16 mouse cellular contexts compared by ENCODE assay signal in genomic region chr7:115903368-115903767, GRCm38 (mm10).
DNase-seq lines count a peak whose midpoint lies in the region; ATAC-seq lines count a peak whose summit lies in the region.
"Had no signal": no experiment of that assay in that cellular context is flagged by ENCODE, and none has a peak within 500 bp of the region (broad histone marks: within the 10 kb centered on the region; RNA-seq: fewer than 3 reads in every experiment).

No protein-coding gene starts in this region.

- ATAC-seq in midbrain, embryonic 12.5 days (ENCODE audit: low FRiP score, low read depth) = 0 out of 2 replicates have a peak, but pooled peaks have one; percentile 41
- no peak for ATAC-seq in midbrain, embryonic 16.5 days
- ATAC-seq in neural tube, embryonic 12.5 days (ENCODE audit: low FRiP score, low read depth) = 0 out of 2 replicates have a peak, but pooled peaks have one; percentile 37
- no peak for ATAC-seq in megakaryocyte progenitor cell, adult 5-6 weeks (replicated peaks; ENCODE audit: poor library complexity)
- ATAC-seq: inflammation-experienced regulatory T-cells, adult 6 months; lung, postnatal 0 days had no signal

- H3K9ac ChIP-seq in midbrain, embryonic 12.5 days (replicated peaks) = no peak overlapping the region
- H3K9ac ChIP-seq in midbrain, embryonic 16.5 days (ENCODE audit: low read depth, low read length) = no peak overlapping the region
- H3K9ac ChIP-seq in neural tube, embryonic 12.5 days = no peak overlapping the region

- no peak overlapping the region for H3K4me3 ChIP-seq in midbrain, embryonic 12.5 days
- no peak overlapping the region for H3K4me3 ChIP-seq in midbrain, embryonic 16.5 days (ENCODE audit: low read depth, low read length)
- no peak overlapping the region for H3K4me3 ChIP-seq in neural tube, embryonic 12.5 days
- H3K4me3 ChIP-seq: heart, adult 2 months had no signal

- H3K9me3 ChIP-seq in midbrain, embryonic 12.5 days = no peaks in the 10 kb centered on the region
- no peaks in the 10 kb centered on the region for H3K9me3 ChIP-seq in midbrain, embryonic 16.5 days (replicated peaks; ENCODE audit: control insufficient read depth, low read length, poor library complexity, severe bottlenecking)
- no peaks in the 10 kb centered on the region for H3K9me3 ChIP-seq in neural tube, embryonic 12.5 days

- peaks cover 21% of the 10 kb centered on the region for H3K4me1 ChIP-seq in midbrain, embryonic 12.5 days
- H3K4me1 ChIP-seq in midbrain, embryonic 16.5 days (ENCODE audit: control insufficient read depth, insufficient read depth, low read length) = peaks cover 8% of the 10 kb centered on the region; the same call in 1 of the 2 replicates
- H3K4me1 ChIP-seq in neural tube, embryonic 12.5 days = peaks cover 15% of the 10 kb centered on the region

- no peaks in the 10 kb centered on the region for H3K36me3 ChIP-seq in midbrain, embryonic 12.5 days
- H3K36me3 ChIP-seq in midbrain, embryonic 16.5 days (ENCODE audit: control insufficient read depth, insufficient read depth, low read length) = no peaks in the 10 kb centered on the region
- no peaks in the 10 kb centered on the region for H3K36me3 ChIP-seq in neural tube, embryonic 12.5 days

- WGBS in midbrain, embryonic 12.5 days = 20% methylated on average over 1 of the region's 1 CpGs
- WGBS in midbrain, embryonic 16.5 days = 6% methylated on average over 1 of the region's 1 CpGs
- 31% methylated on average over 1 of the region's 1 CpGs for WGBS in neural tube, embryonic 12.5 days

- H3K27me3 ChIP-seq in midbrain, embryonic 12.5 days = no peaks in the 10 kb centered on the region
- H3K27me3 ChIP-seq in midbrain, embryonic 16.5 days (ENCODE audit: control insufficient read depth, insufficient read depth, low read depth, low read length) = no peaks in the 10 kb centered on the region
- H3K27me3 ChIP-seq in neural tube, embryonic 12.5 days (replicated peaks) = no peaks in the 10 kb centered on the region
- H3K27me3 ChIP-seq: CH12.LX had no signal

- H3K4me2 ChIP-seq in midbrain, embryonic 12.5 days (replicated peaks) = peak overlapping the region; percentile 11; the same call in 1 of the 2 replicates
- no peak overlapping the region for H3K4me2 ChIP-seq in midbrain, embryonic 16.5 days (ENCODE audit: low read length)
- 0 out of 2 replicates have a peak overlapping the region, but pooled peaks have one; percentile 1 for H3K4me2 ChIP-seq in neural tube, embryonic 12.5 days (replicated peaks)

- peak; percentile 21 for DNase-seq in heart, adult 11 months
- no peak for DNase-seq in heart, adult 18-20 months
- peak; percentile 48 for DNase-seq in embryo, embryonic 9.5 days (ENCODE audit: extremely low spot score)
- no peak for DNase-seq in gastrocnemius, postnatal 25 days
- DNase-seq: cerebellum, adult 2 months; heart, adult 2 months; kidney, adult 8-10 months; kidney, postnatal 25 days; thymus, postnatal 25 days had no signal

- peak overlapping the region; percentile 35; the same call in 1 of the 2 replicates for H3K27ac ChIP-seq in midbrain, embryonic 12.5 days (replicated peaks)
- H3K27ac ChIP-seq in midbrain, embryonic 16.5 days (ENCODE audit: low read length) = no peak overlapping the region
- no peak overlapping the region for H3K27ac ChIP-seq in neural tube, embryonic 12.5 days
- H3K27ac ChIP-seq: heart, adult 2 months had no signal

Comparison
In these comparisons a context has a peak if more than half of its experiments do, and no peak if none do; other contexts are left out.
1. DNase-seq: peak in heart, adult 11 months (single experiment) and embryo, embryonic 9.5 days (single experiment); none in heart, adult 18-20 months (0 of 2) and gastrocnemius, postnatal 25 days (single experiment).
2. ATAC-seq: peak in midbrain, embryonic 12.5 days (single experiment) and neural tube, embryonic 12.5 days (single experiment); none in midbrain, embryonic 16.5 days (single experiment) and megakaryocyte progenitor cell, adult 5-6 weeks (single experiment).